Mouse (Mus musculus): ENCODE results near the gene Esyt3.

The Esyt3 gene

GRCm38 (mm10) chr9:99354796-99355195 lies 3.6 kb downstream of the Esyt3 start:
- DNase-seq (ENCODE audit: low spot score in 2 of 2) = no peak

- no peak for DNase-seq (ENCODE audit: low spot score in 2 of 2)
Observed at GRCm38 (mm10) chr9:99353390-99353789, 5.0 kb downstream of the Esyt3 start.

GRCm38 (mm10) chr9:99352964-99353363 lies 5.4 kb downstream of the Esyt3 start:
- DNase-seq (ENCODE audit: low spot score in 2 of 2) = no peak

GRCm38 (mm10) chr9:99345351-99345792 lies 13.0 kb downstream of the Esyt3 start:
- DNase-seq (ENCODE audit: low spot score in 2 of 2) = no peak

- no peak for DNase-seq (ENCODE audit: low spot score in 2 of 2)
Observed at GRCm38 (mm10) chr9:99341600-99341999, 16.8 kb downstream of the Esyt3 start.

DNA sequence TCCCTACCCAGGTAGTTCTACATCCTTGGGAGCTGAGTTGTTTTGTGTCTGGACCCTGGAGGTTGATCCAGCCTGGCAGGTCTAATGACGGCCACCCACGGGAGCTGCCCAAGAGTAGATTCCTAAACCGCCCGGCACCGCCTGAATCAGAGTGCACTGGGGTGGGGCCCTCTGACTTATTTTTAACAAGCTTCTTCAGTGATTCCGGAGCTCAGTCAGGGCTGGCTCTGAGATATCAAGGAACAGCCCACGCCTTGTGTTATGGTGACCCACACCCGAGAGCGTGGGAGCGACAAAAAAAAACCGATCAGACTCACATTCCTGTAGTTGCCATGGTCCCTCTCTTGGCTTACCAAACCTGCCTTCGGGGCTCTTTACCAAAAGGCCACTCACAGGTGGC lies 18.2 kb downstream of the Esyt3 start:
- DNase-seq (ENCODE audit: low spot score in 2 of 2) = peak in 1 of 2 experiments; percentile 8

GRCm38 (mm10) chr9:99339182-99339581 lies 19.2 kb downstream of the Esyt3 start:
- DNase-seq (ENCODE audit: low spot score in 2 of 2) = no peak

GRCm38 (mm10) chr9:99338293-99338692 lies 20.1 kb downstream of the Esyt3 start:
- DNase-seq (ENCODE audit: low spot score in 2 of 2) = no peak

DNA sequence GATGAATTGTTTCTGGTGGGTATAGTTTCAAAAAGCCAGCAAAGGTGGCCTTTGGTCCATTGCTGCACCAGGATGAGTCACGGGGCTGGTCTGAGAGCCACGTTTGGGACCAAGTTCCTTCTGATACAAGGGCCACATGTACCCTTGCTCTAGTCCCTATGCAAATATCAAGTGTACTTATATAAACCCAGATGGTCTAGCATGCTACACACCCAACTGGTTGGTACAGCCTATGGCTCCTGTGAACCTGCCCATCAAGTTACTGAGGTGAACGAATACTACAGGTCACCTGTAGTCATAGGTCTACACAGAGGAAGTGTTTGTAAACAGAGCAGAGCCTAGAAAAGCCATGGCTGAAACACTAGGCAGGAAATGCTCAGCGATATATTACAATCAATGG lies 21.8 kb downstream of the Esyt3 start:
- peak in 1 of 2 experiments; percentile 14 for DNase-seq (ENCODE audit: low spot score in 2 of 2)

- DNase-seq (ENCODE audit: low spot score in 2 of 2) = no peak
Observed at GRCm38 (mm10) chr9:99326881-99327280, 31.5 kb downstream of the Esyt3 start.

DNA sequence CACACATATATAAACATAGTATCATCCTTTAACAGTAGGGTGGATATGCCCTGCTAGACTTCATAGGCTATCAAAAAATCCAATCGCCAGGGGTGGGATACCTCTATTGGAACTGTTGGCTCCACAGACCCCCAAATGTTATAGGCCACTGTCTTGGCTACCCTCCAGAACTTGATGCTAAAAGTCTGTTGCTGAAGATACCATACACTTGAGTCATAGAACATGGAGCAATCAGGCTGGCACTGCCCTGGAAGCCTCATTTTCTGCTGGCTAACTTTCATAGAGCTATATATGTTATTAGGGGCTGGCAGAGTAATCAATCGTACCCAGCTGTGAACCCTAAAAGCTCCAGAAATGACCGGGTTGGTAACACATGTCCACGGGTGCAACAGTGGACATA lies 32.4 kb downstream of the Esyt3 start:
- DNase-seq (ENCODE audit: low spot score in 2 of 2) = no peak

DNA sequence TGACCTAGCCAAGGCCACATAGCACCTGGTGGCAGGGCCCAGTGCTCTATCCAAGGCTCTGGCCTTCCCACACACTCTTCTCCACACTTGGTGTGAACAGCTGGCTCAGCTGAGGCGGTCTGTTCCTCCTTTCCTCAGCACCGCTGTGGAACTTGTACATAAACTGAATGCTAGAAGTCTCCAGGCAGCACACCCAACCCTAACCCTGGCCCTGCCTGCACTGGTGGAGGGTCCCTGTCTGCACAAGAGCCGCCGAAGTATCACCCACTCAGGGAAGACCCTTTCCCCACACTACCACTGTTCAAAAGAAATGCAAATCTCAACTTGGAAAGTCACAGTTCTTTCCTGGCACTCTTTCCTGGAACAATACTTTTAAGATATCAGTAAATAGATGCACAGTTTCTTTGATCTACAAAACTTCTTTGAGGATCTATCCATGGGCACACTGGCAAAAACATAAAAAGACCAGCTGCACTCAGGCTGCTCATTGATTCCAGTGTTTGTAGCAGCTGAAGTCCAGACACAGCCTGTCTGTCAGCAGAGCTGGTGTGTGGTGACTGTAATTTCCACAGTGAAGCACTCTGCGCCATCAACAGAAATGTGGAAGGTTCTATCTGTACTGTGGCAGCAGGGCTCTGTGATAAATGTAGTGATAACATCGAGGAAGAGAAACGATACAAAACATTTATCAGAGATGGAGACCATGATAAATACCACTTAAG lies 33.0 kb downstream of the Esyt3 start:
- DNase-seq (ENCODE audit: low spot score in 2 of 2) = no peak

GRCm38 (mm10) chr9:99320006-99320405 lies 38.4 kb downstream of the Esyt3 start:
- DNase-seq (ENCODE audit: low spot score in 2 of 2) = no peak

- DNase-seq (ENCODE audit: low spot score in 2 of 2) = no peak
Observed at GRCm38 (mm10) chr9:99319343-99319951, 38.9 kb downstream of the Esyt3 start.

- DNase-seq (ENCODE audit: low spot score in 2 of 2) = no peak
Observed at GRCm38 (mm10) chr9:99306226-99306625, 52.1 kb downstream of the Esyt3 start.

DNA sequence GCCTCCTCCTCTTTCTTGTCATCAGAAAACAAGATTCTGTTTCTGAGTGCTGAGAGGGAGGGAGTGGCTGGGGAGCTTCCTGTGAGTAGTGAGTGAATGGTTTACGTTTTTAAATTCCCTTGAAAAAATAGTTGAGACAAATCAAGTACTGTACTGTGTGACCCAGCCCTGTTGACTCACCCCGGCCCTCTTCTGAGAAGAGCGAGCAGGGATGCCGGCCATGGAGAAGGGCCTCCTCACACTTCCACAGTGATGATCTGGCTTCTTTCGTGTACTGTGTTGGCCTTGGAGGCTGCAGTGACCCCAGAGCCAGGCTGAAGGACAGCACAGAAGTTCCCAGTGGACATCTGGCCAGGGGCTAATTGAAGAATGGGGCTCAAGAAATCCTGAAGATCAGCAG lies 54.1 kb downstream of the Esyt3 start:
- no peak for DNase-seq (ENCODE audit: low spot score in 2 of 2)

Measured in urinary bladder, postnatal 36 days (tissue).